Mouse (Mus musculus) CH12.LX (cell line): ENCODE results near the gene Rbfox1. TPM values are rescaled to one million over a fixed set of nuclear protein-coding genes. Genes with fewer than 3 reads are reported as not detected.

Experiments used
- DNase-seq: peaks from one replicate; pipeline ENCODE4 v3.0.0-alpha.2; 2013; ENCODE audit errors: extremely low read depth
- H3K27ac ChIP-seq: 2 replicates; pipeline ENCODE4 v1.5.1; 2012; ENCODE audit warnings: low read depth, mild to moderate bottlenecking, control low read depth, moderate library complexity; ENCODE audit not compliant: insufficient read depth
- H3K27me3 ChIP-seq: replicated peaks from 2 replicates; pipeline ENCODE3; 2012; ENCODE audit warnings: inconsistent platforms
- H3K36me3 ChIP-seq, 2 experiments: replicated peaks in 1 of 2; 2 replicates each; pipeline versions ENCODE3 to v1.6.1; 2012; ENCODE audit warnings: inconsistent platforms in 1 of 2, low read length in 1 of 2, mild to moderate bottlenecking in 1 of 2, mixed read lengths in 1 of 2, moderate library complexity in 1 of 2; ENCODE audit not compliant: control insufficient read depth in 1 of 2, insufficient read depth in 1 of 2
- H3K4me1 ChIP-seq, 2 experiments: 2 replicates each; pipeline ENCODE4 v1.6.1; 2012; ENCODE audit warnings: inconsistent platforms in 1 of 2, moderate library complexity in 1 of 2; ENCODE audit not compliant: insufficient read depth in 2 of 2, control insufficient read depth in 1 of 2
- H3K4me2 ChIP-seq: 2 replicates; pipeline ENCODE4 v1.6.1; 2012; ENCODE audit warnings: low read depth, mild to moderate bottlenecking, control low read depth; ENCODE audit not compliant: poor library complexity, insufficient read depth, severe bottlenecking
- H3K4me3 ChIP-seq, 3 experiments: fragments of 150-350 bp in 1 of 3; sonication (generic) in 1 of 3; replicated peaks in 1 of 3; 2 replicates each; pipeline versions ENCODE3 to v1.5.1; 2011 to 2012; ENCODE audit warnings: low read depth in 2 of 3, low read length in 2 of 3, mild to moderate bottlenecking in 2 of 3, moderate library complexity in 2 of 3, control low read depth in 1 of 3, improper control_type of control experiment in 1 of 3, inconsistent platforms in 1 of 3, mixed read lengths in 1 of 3; ENCODE audit not compliant: poor library complexity in 1 of 3
- H3K79me2 ChIP-seq: replicated peaks from 2 replicates; pipeline ENCODE4 v1.6.1; 2012; ENCODE audit warnings: mild to moderate bottlenecking, moderate library complexity; ENCODE audit not compliant: control insufficient read depth, poor library complexity, insufficient read depth, severe bottlenecking; ENCODE audit errors: extremely low read depth
- H3K9ac ChIP-seq: 2 replicates; pipeline ENCODE4 v1.6.1; 2012; ENCODE audit warnings: low read depth, mild to moderate bottlenecking, control low read depth, moderate library complexity; ENCODE audit not compliant: insufficient read depth
- H3K9me3 ChIP-seq: replicated peaks from 2 replicates; pipeline ENCODE3; 2012; ENCODE audit warnings: low read length, inconsistent platforms, mixed read lengths
- BHLHE40 ChIP-seq: IDR thresholded peaks from 2 replicates; pipeline ENCODE4 v1.6.1; 2011; ENCODE audit warnings: mild to moderate bottlenecking, low read depth, low read length, improper control_type of control experiment
- CHD1 ChIP-seq: IDR thresholded peaks from 2 replicates; pipeline ENCODE4 v1.6.1; 2012; ENCODE audit warnings: low read depth, low read length, improper control_type of control experiment, inconsistent platforms
- GABPA ChIP-seq: IDR thresholded peaks from 2 replicates; pipeline ENCODE4 v1.6.1; 2012; ENCODE audit warnings: low read depth, low read length, improper control_type of control experiment, inconsistent platforms; ENCODE audit not compliant: insufficient replicate concordance
- HCFC1 ChIP-seq: IDR thresholded peaks from 2 replicates; pipeline ENCODE4 v1.6.1; 2012; ENCODE audit warnings: low read depth, mild to moderate bottlenecking, inconsistent platforms, low read length, improper control_type of control experiment
- MAFK ChIP-seq: IDR thresholded peaks from 2 replicates; pipeline ENCODE4 v1.6.1; 2011; ENCODE audit warnings: low read length, improper control_type of control experiment; ENCODE audit not compliant: insufficient replicate concordance
- MYC ChIP-seq: IDR thresholded peaks from 2 replicates; pipeline ENCODE4 v1.6.1; 2011; ENCODE audit warnings: low read depth, mild to moderate bottlenecking, improper control_type of control experiment, low read length
- NELFE ChIP-seq: IDR thresholded peaks from 2 replicates; pipeline ENCODE4 v1.6.1; 2011; ENCODE audit warnings: low read depth, low read length, improper control_type of control experiment
- PAX5 ChIP-seq: IDR thresholded peaks from 2 replicates; pipeline ENCODE4 v1.6.1; 2012; ENCODE audit warnings: low read length, inconsistent platforms, mixed read lengths
- POLR2A ChIP-seq: IDR thresholded peaks from 2 replicates; pipeline ENCODE4 v1.6.1; 2011; ENCODE audit warnings: low read depth, mild to moderate bottlenecking, improper control_type of control experiment, low read length
- SIN3A ChIP-seq: IDR thresholded peaks from 2 replicates; pipeline ENCODE4 v1.6.1; 2012; ENCODE audit warnings: low read length, improper control_type of control experiment, inconsistent platforms
- TCF12 ChIP-seq: IDR thresholded peaks from 2 replicates; pipeline ENCODE4 v1.6.1; 2014; ENCODE audit warnings: low read depth, mild to moderate bottlenecking, inconsistent platforms, low read length, improper control_type of control experiment
- USF1 ChIP-seq: IDR thresholded peaks from 2 replicates; pipeline ENCODE4 v1.6.1; 2014; ENCODE audit warnings: low read depth, mild to moderate bottlenecking, inconsistent platforms, low read length, improper control_type of control experiment
- ZC3H11A ChIP-seq: IDR thresholded peaks from 2 replicates; pipeline ENCODE4 v1.6.1; 2012; ENCODE audit warnings: low read depth, mild to moderate bottlenecking, inconsistent platforms, low read length, improper control_type of control experiment
- ZMIZ1 ChIP-seq: IDR thresholded peaks from 2 replicates; pipeline ENCODE4 v1.6.1; 2012; ENCODE audit warnings: low read depth, mild to moderate bottlenecking, inconsistent platforms, low read length, improper control_type of control experiment
- ZNF384 ChIP-seq: IDR thresholded peaks from 2 replicates; pipeline ENCODE4 v1.6.1; 2012; ENCODE audit warnings: low read depth, low read length, improper control_type of control experiment, inconsistent platforms
- dilution Hi-C: fragments of 300-500 bp; cut with MboI; formaldehyde crosslinking; loops from 2 replicates; pipeline ENCODE4 v1.14.3; 2020; ENCODE audit warnings: low sequenced_read_pairs; ENCODE audit not compliant: extremely low pct_unique_long_range_greater_than_20kb, extremely low pct_ligation_motif_present
- in situ Hi-C: fragments of 300-500 bp; cut with MboI; formaldehyde crosslinking; loops from 3 replicates; pipeline ENCODE4 v1.14.3; 2019; ENCODE audit warnings: low sequenced_read_pairs, low pct_ligation_motif_present, low pct_unique_long_range_greater_than_20kb, mixed read lengths
- polyA plus RNA-seq: library from polyadenylated mRNA; unstranded; fragments of >175 nt; gene quantifications from 2 replicates; pipeline ENCODE4 v1.2.1, GENCODE M21; 2012; ENCODE audit warnings: low read depth; ENCODE audit not compliant: insufficient read length
- total RNA-seq, 2 experiments: library from RNA; depleted of rRNA; stranded (reverse); fragments of 300-350 nt in 1 of 2; fragments of >200 nt in 1 of 2; gene quantifications; 2 replicates each; pipeline ENCODE4 v1.2.3; 2012 to 2014

Gene Rbfox1
- total and polyA plus RNA-seq, 3 experiments, result not detected

- no peak for DNase-seq
- Histone ChIP-seq H3K4me2 (no peak overlapping the region), H3K79me2 (no peaks in the 10 kb centered on the region), H3K4me1 (no peaks in the 10 kb centered on the region), H3K27ac (no peak overlapping the region), H3K4me3 (no peak overlapping the region), H3K9ac (no peak overlapping the region), H3K9me3 (peaks cover 87% of the 10 kb centered on the region), H3K27me3 (no peaks in the 10 kb centered on the region), H3K36me3 (no peaks in the 10 kb centered on the region)
- TF ChIP-seq NELFE (no peak), MAFK (no peak), TCF12 (no peak), MYC (no peak), PAX5 (no peak), HCFC1 (no peak), ZMIZ1 (no peak), SIN3A (no peak), ZC3H11A (no peak), CHD1 (no peak), POLR2A (no peak)
- dilution Hi-C loops, result no loop called here
- in situ Hi-C loops, result no loop called here
Measured at GRCm38 (mm10) chr16:7099506-7100300, 1214.5 kb downstream of the Rbfox1 start.

GRCm38 (mm10) chr16:7102486-7102885 lies 1217.3 kb downstream of the Rbfox1 start:
- dilution Hi-C loops (no loop called here), in situ Hi-C loops (no loop called here)
- no peak for TF ChIP-seq USF1
- Histone ChIP-seq H3K4me2 (no peak overlapping the region), H3K4me1 (no peaks in the 10 kb centered on the region), H3K9me3 (peaks cover 84% of the 10 kb centered on the region), H3K36me3 (no peaks in the 10 kb centered on the region), H3K79me2 (no peaks in the 10 kb centered on the region), H3K27me3 (no peaks in the 10 kb centered on the region), H3K4me3 (no peak overlapping the region), H3K9ac (no peak overlapping the region), H3K27ac (no peak overlapping the region)
- DNase-seq, result no peak

- Histone ChIP-seq H3K4me3 (no peak overlapping the region), H3K27ac (no peak overlapping the region), H3K36me3 (no peaks in the 10 kb centered on the region), H3K27me3 (no peaks in the 10 kb centered on the region), H3K9ac (no peak overlapping the region), H3K79me2 (no peaks in the 10 kb centered on the region), H3K4me2 (no peak overlapping the region), H3K9me3 (peaks cover 84% of the 10 kb centered on the region), H3K4me1 (no peaks in the 10 kb centered on the region)
- in situ Hi-C loops, result no loop called here
- DNase-seq, result no peak
- dilution Hi-C loops, result no loop called here
- TF ChIP-seq ZNF384 (no peak), CHD1 (no peak), ZC3H11A (no peak), GABPA (no peak), MAFK (no peak), BHLHE40 (no peak), HCFC1 (no peak)
Measured at GRCm38 (mm10) chr16:7103301-7103700, 1218.1 kb downstream of the Rbfox1 start.
